Mouse (Mus musculus): ENCODE measurements around the gene Chic2.

Gene Chic2

DNA sequence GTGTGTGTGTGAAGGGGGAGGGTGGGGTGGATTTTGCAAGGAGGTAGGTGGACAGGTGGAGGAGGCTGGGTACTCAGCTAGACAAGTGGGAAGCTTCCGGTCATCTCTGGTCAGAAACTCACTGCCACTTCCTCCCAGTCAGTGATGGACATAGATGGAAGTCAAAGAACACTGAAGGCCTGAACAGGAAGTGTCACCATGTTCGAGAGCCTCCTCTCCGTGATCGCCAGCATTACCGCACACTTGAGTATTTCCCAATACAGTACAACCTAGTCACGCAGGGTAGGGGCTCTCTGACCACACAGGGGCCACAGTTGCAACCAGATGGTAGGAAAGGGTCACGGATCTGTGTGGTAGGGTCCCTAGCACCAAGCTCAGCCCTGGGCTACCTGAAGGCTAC, 69.1 kb downstream of the Chic2 start:
- DNase-seq (ENCODE audit: low spot score in 2 of 2): no peak

DNA sequence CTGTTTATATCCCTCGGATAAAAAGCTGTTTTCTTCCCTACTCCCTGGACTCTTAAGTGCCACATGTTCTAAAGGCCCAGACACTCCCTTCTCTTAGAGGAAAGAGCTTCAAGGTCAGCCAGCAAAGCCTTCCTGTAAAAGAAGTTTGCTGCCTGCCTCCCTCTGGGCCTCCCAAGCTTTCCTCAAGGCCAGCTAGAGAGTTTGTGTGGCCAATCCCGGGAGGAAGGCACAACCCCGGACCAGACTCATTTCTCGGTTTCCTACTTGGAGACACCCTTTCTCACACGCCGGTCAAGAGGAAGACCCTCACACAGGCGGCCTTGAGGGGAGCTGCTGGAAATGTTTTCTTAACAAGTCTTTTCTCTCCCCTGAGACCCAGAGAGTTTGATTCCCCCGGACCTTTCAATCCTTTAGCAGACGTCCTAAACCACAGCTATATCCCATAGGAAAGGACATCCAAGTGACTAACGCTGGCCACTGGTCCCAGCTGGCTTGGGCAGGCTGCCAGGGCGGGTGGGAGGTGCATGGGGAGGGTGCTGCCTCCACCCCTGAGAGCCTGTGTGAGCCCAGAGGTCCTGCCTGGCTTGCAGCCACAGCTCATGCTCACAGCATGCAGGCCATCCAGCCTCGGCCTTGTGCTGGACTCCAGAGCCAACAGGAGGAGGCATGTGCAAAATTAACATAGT, 69.7 kb downstream of the Chic2 start:
- peak; percentile 90 to 92 for DNase-seq (ENCODE audit: low spot score in 2 of 2)

GRCm38 (mm10) chr5:74974061-74974581, 70.5 kb downstream of the Chic2 start:
- DNase-seq (ENCODE audit: low spot score in 2 of 2): peak; percentile 78 to 82

DNA sequence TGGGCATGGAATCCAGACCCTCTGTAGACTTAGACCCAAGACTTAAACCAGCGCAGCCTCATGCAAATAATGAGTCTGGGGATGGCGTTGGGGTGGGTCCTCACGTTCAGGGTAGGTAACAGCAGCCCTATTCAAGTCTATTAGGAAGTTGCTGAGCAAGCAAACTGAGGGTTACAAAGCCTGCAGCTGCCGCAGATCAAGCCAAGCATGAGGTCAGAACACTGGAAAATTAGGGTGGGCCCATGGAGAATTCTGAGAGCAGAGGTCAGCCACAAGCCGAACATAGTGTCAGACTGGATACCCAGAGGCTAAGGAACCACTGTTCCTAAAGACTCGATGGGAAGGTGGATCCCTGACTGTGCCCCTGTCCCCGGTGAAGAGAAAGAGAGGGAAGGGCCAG, 73.2 kb downstream of the Chic2 start:
- peak; percentile 49 to 60 for DNase-seq (ENCODE audit: low spot score in 2 of 2)

DNA sequence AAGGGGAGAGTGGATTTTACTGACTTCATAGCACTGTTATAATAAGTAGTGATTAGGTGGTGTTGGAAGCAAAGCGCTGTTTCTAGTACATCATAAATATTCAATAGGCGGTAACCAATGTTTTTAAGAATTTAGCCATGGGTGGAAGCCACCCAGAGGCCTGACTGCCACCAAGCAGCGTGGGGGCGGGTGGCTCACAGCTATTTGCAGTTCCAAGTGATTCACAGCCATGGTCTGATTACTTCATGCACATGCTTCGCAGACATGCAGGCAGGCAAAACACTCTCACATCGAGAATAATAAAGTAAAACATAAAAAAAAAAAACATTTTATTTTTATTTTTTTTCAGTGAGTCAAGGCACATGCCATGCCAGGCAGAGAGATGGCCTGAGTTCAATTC, 75.2 kb downstream of the Chic2 start:
- no peak for DNase-seq (ENCODE audit: low spot score in 2 of 2)

DNA sequence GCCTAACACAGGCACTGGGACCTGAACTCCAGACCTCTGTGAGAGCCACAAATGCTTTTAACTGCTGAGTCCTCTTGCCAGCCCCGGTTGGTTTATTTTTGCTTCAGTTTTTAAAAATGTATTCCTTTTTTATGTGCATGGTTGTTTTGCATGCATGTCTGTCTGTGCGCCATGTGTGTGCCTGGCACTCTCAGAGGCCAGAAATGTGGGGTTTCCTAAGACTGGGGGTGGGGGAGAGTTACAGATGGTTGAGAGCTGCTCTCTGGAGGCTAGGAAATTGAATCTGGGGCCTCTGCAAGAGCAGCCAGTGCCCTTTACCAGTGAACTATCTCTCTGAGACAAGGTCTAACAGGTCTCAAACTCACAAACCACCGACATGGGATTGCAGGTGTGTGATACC, 76.7 kb downstream of the Chic2 start:
- no peak for DNase-seq (ENCODE audit: low spot score in 2 of 2)

- no peak for DNase-seq (ENCODE audit: low spot score in 2 of 2)
Measured at GRCm38 (mm10) chr5:74966891-74967290, 77.7 kb downstream of the Chic2 start.

- DNase-seq (ENCODE audit: low spot score in 2 of 2): peak; percentile 48 to 57
Measured at GRCm38 (mm10) chr5:74962771-74963170, 81.8 kb downstream of the Chic2 start.

GRCm38 (mm10) chr5:74960840-74961543, 83.6 kb downstream of the Chic2 start:
- DNase-seq (ENCODE audit: low spot score in 2 of 2): peak in 1 of 2 experiments; percentile 58

DNA sequence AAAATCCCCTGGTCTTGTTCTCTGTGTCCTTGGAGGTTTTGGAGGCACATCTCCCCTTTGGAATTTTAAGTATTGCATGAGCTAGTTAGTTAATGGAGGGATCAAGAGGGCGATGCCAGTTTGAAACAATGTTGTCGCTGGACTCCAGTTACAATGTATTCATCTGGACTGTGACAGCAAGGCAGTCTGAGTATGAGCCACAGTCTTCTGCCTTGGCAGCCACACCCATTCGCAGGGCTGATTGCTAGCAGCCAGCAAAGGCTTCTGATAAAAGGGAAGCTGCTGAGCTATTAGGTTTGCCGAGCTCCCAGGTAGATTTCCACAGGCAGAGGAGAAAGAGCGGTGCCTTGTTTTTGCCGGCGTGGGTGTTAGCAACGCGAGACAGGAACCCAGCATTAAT, 84.3 kb downstream of the Chic2 start:
- DNase-seq (ENCODE audit: low spot score in 2 of 2): no peak

- no peak for DNase-seq (ENCODE audit: low spot score in 2 of 2)
Measured at GRCm38 (mm10) chr5:74957293-74958076, 87.1 kb downstream of the Chic2 start.

DNA sequence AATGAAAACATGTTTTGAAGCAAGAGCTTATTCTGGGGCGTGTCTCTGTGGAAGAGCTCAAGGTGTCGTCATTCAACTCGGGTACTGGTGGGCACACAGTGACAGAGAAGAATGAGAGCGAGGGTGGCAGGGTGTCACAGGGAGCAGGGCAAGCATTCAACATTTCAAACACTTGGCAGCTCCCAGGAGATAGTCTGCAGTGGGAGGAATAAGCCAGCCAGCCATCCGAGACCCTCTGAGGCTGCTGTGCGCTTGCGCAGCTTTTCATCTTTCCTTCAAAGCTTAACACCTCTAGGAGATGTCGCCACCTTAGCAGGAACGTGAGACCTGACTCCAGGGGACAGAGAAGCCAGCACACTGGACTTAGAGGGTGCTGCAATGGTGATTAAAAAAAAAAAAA, 88.2 kb downstream of the Chic2 start:
- no peak for DNase-seq (ENCODE audit: low spot score in 2 of 2)

DNA sequence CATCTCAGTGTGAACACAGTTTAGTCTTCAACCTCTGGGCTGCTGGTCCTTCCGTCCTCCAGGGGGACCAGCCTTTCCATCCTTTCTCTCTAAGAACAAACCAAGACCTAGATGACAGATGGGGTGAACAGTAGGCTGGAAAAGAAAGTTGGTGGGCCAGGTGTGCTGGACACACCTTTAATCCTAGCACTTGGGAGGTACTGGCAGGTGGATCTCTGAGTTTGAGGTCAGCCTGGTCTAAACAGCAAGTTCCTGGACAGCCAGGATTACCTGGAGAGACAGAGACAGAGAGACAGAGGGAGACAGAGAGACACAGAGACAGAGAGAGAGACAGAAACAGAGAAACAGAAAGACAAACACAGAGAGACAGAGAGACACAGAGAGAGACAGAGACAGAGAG, 89.0 kb downstream of the Chic2 start:
- DNase-seq (ENCODE audit: low spot score in 2 of 2): no peak

GRCm38 (mm10) chr5:74952938-74953337, 91.6 kb downstream of the Chic2 start:
- DNase-seq (ENCODE audit: low spot score in 2 of 2): no peak

- DNase-seq (ENCODE audit: low spot score in 2 of 2): no peak
Measured at GRCm38 (mm10) chr5:74951375-74951774, 93.2 kb downstream of the Chic2 start.

DNA sequence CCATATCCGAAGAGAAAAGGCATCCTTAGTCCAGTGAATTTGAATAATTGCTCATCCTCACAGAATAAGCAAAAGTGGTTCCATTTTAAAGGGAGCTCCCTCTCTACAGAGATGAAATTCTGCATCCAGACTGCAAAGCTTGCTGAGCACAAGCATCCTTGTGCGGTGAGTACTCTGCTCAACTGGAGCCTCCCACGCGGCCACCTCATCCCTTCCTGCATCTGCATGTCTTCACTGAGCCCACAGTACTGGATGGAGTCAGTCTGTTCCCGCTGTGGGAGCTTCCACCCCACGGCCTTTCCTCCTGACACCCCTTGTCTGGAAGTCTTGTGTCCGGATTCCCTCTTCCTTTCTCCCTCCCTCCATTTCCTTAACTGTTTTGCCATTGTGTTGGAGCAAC, 95.3 kb downstream of the Chic2 start:
- DNase-seq (ENCODE audit: low spot score in 2 of 2): no peak

- no peak for DNase-seq (ENCODE audit: low spot score in 2 of 2)
Measured at GRCm38 (mm10) chr5:74948482-74948881, 96.1 kb downstream of the Chic2 start.

All from heart, adult 9 months (tissue).